Mouse (Mus musculus) left cerebral cortex, adult 11 months (tissue): Measurements from ENCODE around the gene Mib2.
"Not testable (repeated sequence)": the region's sequence is repeated elsewhere in the genome, so short reads cannot be mapped to it uniquely, and the experiment has no call there.

Experiments used
- DNase-seq: peaks from one replicate; pipeline ENCODE4 v3.0.0; 2022; ENCODE audit warnings: low spot score

Gene Mib2

GRCm38 (mm10) chr4:155668689-155669597, at the start of gene Mib2:
Mib2 (minus strand) TSS chr4:155669198.
- DNase-seq, result peak; percentile 98

DNA sequence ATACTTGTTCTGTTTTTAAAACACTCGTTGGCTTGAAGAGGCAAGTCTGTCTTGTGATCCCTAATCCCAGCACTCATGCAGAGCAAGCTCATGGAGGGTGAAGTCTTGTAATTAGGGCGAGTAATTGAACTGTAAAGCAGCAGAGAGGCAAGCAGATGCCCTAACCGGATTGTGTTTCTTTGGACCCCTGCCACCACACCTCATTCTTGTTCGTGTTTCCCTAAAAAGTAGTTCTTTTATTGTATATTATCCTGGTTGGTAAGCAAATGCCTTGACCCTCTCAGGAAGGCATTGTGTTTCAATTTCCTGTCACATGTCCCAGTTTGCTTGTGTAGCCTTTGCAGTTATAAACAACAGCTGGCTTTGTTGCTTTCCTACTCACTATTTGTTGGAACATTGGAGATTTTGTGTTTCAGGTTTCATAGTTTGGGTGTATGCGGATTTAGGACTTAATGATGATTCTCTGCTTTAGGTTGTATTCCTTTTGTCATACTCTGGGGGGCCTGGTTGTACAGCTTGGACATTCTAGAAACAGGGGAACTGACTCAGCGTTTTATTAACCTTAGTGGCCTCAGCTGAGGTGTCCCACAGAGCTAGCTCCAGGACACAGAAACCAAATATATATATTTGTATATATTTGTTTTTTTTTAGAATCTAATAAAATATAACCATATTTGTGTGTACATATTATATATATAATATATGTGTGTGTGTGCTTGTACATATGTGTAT, 41.7 kb upstream of the Mib2 start:
- DNase-seq, result no peak

- no peak for DNase-seq
These were observed 40.0 kb upstream of the Mib2 start for GRCm38 (mm10) chr4:155708988-155709387.

- DNase-seq, result no peak
These were observed 39.6 kb upstream of the Mib2 start for GRCm38 (mm10) chr4:155708582-155708981.

DNA sequence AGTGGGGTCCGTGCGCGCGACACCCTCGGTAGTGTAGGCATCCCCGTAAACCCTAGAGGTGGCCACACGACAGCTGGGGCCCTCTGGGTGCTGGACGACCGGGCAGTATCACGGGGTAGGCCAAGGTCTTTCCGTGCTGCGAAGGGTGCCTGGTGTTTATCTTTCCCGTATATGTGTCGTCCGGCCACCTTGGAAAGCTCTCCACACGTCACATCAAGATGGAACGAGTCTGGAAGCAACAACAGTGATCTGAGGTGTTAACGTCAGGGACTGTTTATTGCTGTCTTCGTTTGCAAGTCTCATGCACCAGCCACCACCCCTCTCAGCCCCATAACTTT, 36.6 kb upstream of the Mib2 start:
- DNase-seq, result no peak

DNA sequence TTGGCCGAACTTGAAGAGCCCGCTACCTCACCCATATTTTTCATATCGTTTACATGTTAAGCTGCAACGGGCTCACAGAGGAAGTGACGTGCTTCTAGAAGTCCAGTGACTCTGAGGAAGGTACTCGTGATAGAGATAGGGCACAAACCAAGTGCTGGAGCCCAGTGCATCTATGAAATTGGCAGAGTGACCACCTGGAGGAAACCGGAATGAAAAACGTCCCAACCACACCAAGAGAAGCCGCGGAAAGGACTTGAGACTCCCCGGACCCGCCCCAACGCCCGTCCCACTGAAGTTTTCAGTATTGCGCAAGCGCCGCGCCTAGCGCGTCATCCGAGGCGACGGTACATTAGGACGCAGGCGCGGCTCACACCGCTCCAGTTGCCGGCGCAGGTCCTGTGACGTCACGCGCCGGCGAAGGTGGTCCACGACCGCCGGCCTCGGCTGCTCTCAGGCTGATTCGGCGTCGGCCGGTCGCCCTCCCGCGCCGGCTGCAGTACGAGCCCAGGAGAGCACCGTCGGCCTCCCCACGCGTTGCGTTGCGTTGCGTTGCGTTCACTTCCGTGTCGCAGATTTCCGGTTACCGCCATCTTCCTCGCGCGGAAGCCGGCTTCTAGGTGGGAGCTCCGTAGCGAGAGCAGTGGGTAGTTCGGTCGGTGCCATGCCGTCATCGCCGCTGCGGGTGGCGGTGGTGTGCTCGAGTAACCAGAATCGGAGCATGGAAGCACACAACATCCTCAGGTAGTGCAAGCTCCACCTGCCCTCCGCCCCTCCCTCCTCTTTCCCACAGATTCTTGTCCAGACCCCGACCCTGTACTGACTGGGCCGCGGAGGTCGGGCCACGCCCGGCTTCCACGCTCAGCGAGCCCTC, 36.0 kb upstream of the Mib2 start, which contains the start of gene Ssu72:
Gene Ssu72 (plus strand): TSS at position 80 of the 871 bp plus-strand sequence.
- peak; percentile 89 for DNase-seq

- no peak for DNase-seq
These were observed 34.5 kb upstream of the Mib2 start for GRCm38 (mm10) chr4:155703425-155703929.

- DNase-seq, result no peak
These were observed 31.4 kb upstream of the Mib2 start for GRCm38 (mm10) chr4:155700425-155700824.

GRCm38 (mm10) chr4:155696261-155697255, 27.6 kb upstream of the Mib2 start:
- DNase-seq, result no peak

DNA sequence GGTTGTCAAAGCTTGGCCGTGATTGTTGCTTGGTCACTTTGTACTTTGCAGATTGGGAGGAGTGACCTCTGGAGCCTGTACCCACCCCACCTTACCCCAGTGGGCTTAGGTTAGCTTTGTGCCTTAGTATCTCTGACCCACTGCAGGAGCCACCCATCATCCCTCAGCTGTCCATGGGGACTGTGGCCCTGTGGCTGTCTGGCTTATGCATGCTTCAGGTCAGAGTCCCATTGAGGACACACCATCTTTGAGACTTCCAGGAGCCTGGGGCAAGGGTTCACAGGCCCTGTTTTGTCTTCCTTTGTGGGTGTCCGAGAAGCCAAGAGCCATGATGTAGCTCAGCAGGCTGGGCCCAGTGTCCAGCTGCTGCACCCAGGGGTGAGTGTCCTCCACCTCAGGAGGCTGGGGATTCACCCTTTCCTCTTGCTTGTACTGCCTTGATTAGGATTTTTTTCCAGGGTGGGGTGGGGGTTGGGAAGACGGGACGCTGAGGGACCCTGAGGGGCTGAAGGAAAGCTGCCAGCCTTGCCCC, 26.6 kb upstream of the Mib2 start:
- DNase-seq, result no peak

DNA sequence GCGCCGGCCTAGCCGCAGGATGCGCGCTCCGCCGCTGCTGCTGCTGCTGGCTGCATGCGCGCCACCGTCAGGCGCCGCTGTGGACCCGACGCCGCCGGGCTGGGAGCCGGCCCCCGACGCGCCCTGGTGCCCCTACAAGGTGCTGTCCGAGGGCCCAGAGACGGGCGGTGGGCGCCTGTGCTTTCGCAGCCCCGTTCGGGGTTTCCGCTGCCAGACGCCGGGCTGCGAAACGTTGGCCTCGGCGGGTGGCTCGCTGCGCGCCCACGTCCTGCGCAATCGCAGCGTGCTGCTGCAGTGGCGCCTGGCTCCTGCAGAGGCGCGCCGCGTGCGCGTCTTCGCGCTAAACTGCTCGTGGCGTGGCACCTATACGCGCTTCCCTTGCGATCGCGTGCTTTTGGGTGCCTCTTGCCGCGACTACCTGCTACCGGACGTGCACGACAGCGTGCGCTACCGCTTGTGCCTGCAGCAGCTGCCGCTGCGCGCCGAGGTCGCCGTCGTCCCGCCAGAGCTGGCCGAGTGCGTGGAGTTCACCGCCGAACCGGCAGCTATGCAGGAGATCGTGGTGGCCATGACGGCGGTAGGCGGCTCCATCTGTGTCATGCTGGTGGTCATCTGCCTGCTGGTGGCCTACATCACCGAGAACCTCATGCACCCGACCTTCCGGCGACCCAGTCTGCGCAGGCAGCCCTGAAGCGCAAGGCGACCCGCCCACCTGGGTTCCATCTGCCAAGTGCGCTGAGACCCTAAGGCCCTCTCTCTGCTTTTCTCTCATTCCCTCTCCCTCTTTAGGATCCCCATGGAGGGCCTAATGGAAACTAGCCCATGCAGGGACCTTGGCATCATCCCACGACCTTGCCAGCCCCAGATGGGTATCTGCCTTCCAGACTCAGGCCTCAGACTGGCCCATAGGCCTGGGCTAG, 25.7 kb upstream of the Mib2 start:
- peak; percentile 75 for DNase-seq

GRCm38 (mm10) chr4:155694111-155694481, 25.1 kb upstream of the Mib2 start, which contains the start of gene Fndc10:
Fndc10 (plus strand) TSS chr4:155694342.
- peak; percentile 59 for DNase-seq

GRCm38 (mm10) chr4:155692421-155692820, 23.4 kb upstream of the Mib2 start:
- DNase-seq, result no peak

DNA sequence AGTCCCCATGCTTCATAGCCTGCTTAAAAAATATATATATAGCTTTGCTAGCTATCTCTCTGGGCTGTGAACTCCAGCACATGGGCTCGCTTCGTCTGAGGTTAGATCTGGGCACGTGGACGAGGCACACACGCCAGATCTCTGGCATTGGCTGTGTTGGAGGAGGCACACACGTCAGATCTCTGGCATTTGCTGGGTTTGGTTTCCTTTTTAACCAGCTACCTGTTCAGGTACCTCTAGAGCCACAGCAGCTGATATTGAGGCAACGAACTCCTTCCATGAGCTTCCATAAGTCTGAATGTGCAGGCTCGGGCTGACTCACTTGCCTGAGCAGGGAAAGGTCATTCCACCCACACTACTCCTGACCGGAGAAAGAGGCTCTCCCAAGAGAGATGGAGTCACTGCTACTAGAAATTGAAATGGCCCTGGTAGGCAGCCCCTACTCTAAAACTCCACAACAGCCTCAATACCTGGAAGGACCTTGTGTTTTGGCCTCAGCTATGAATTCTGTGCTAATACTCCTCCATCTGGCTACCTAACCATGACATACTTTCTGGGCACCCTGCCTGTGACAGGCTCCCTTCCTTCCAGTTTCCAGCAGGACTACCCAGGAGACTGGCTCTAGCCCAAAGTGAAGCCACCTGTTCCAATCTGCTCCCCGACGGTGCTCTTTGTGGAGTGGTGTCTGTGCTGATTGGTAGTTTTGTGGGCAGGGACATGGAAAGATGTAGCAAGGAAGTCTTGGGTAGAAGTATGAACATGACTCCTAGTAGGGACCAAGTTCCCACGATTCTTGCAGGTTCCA, 21.8 kb upstream of the Mib2 start:
- no peak for DNase-seq

GRCm38 (mm10) chr4:155687764-155688163, 18.8 kb upstream of the Mib2 start:
- not testable (repeated sequence) for DNase-seq

GRCm38 (mm10) chr4:155683670-155684277, 14.8 kb upstream of the Mib2 start:
- not testable (repeated sequence) for DNase-seq

DNA sequence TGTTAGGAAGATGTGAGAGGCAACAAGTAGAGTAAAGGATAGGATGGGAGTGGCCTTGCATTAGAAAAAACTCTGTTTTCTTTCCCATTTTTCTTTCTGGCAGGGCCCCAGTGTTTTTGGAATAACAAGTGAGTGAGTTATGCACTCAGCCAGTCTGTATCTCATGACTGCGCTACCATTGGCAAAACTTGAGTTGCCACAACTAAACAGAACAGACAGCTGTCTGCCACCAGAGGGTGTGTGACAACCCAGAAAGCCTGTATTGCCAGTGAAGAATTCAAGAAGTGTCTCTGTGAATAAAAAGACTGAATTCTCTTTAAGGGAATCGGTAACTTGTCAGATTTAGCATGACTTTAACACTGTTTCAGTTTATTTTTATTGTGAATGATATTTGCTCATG, 7.0 kb upstream of the Mib2 start:
- DNase-seq, result no peak

- DNase-seq, result no peak
These were observed 3.1 kb upstream of the Mib2 start for GRCm38 (mm10) chr4:155672082-155672481.
